Mouse (Mus musculus): ENCODE measurements around the gene Kmt2e. TPM values are rescaled to one million over a fixed set of nuclear protein-coding genes. Genes with fewer than 3 reads are reported as not detected.

Gene Kmt2e
- polyA plus RNA-seq, 1 experiment from 2014 or later = 27.5 TPM

DNA sequence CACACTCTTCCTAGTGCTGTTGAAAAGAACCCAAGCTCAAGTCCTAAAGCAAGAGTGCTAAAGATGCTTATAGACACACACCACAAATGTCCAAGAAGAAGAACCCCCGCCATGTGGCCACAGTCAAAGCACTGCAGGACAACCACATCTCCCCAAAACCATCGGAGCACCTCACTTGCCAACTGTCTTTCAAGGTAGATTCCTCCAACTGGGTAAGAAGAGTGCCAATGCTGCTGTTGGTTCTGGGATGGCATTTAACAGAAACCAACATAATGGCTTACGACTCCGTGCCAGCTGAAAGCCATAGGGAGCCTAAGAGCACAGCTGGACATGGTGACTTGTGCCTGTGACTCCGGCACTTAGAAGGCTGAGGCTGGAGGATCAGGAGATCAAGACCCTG lies 77.2 kb downstream of the Kmt2e start:
- Histone ChIP-seq H3K9ac (replicated peaks) (no peak overlapping the region), H3K27me3 (ENCODE audit: insufficient read depth, low read length) (no peaks in the 10 kb centered on the region), H3K4me1 (ENCODE audit: insufficient read depth) (no peaks in the 10 kb centered on the region), H3K4me2 (ENCODE audit: low read depth, low read length) (no peak overlapping the region), H3K27ac (ENCODE audit: low read depth) (no peak overlapping the region), H3K4me3 (ENCODE audit: low read depth, low read length) (no peak overlapping the region), H3K36me3 (replicated peaks; ENCODE audit: insufficient read depth, low read length) (peaks cover 15% of the 10 kb centered on the region; the same call in 1 of the 2 replicates), H3K9me3 (ENCODE audit: low read length) (no peaks in the 10 kb centered on the region)
- ATAC-seq (no peak), DNase-seq (no peak)
- 86% methylated on average over 5 of the region's 5 CpGs for WGBS (ENCODE audit: insufficient replicate concordance)
- TF ChIP-seq EP300 (IDR thresholded peaks at IDR 0.05; ENCODE audit: low read depth) (no peak), CTCF (IDR thresholded peaks at IDR 0.05; ENCODE audit: low read depth) (no peak)

DNA sequence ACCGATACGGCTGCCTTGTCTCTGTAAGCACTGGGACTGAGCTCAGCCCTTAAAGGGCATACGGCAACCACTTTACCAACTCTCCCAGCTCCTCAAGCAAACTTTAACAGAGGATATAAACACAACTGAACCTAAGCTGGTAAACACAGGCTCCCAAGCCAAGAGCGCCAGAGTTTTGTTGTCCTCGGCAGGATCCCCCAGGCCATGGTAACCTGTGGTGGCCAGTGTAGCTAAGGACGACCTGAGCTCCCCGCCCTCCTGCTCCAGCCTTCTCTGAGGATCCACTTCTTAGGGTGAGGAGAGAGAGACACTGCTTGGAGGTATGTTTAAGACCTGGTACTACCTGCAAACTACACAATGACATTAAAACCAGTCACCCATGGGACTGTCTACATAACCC lies 78.3 kb downstream of the Kmt2e start:
- H3K36me3 ChIP-seq (replicated peaks; ENCODE audit: insufficient read depth, low read length) = peaks cover 12% of the 10 kb centered on the region; the same call in 1 of the 2 replicates
- ATAC-seq = no peak
- 91% methylated on average over 7 of the region's 7 CpGs for WGBS (ENCODE audit: insufficient replicate concordance)

DNA sequence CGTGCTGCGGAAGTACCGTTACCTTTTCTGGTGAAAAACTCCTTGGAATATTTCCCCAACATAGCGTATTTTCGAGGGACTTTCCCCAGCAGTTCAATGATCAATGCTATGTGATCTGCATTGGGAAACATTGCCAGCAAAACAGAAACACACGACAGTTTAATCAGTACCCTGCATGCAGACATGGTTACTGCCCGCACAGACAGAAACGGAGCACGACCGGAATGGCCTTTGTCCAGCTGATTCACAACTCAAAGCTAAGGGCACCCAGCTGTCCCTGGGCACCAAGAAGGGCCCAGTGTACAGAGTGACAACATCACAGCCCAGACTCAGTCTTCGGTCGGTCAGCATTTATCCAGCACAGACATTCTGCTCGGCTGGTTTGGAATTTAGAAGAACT lies 79.2 kb downstream of the Kmt2e start:
- WGBS (ENCODE audit: insufficient replicate concordance) = 81% methylated on average over 13 of the region's 13 CpGs
- DNase-seq (no peak), ATAC-seq (peak; percentile 86)
- H3K4me3 ChIP-seq (ENCODE audit: low read depth, low read length) = no peak overlapping the region
- no peak overlapping the region for H3K4me2 ChIP-seq (ENCODE audit: low read depth, low read length)
- H3K27me3 ChIP-seq (ENCODE audit: insufficient read depth, low read length) = no peaks in the 10 kb centered on the region
- no peaks in the 10 kb centered on the region for H3K4me1 ChIP-seq (ENCODE audit: insufficient read depth)
- H3K9ac ChIP-seq (replicated peaks) = no peak overlapping the region
- H3K36me3 ChIP-seq (replicated peaks; ENCODE audit: insufficient read depth, low read length) = peaks cover 12% of the 10 kb centered on the region; the same call in 1 of the 2 replicates
- H3K27ac ChIP-seq (ENCODE audit: low read depth) = no peak overlapping the region
- no peaks in the 10 kb centered on the region for H3K9me3 ChIP-seq (ENCODE audit: low read length)
- TF ChIP-seq EP300 (IDR thresholded peaks at IDR 0.05; ENCODE audit: low read depth) (no peak), CTCF (IDR thresholded peaks at IDR 0.05; ENCODE audit: low read depth) (no peak)

More for the DNA sequence above, 78.3 kb downstream of the Kmt2e start:
- no peak for TF ChIP-seq CTCF (IDR thresholded peaks at IDR 0.05; ENCODE audit: low read depth)
- no peak for TF ChIP-seq EP300 (IDR thresholded peaks at IDR 0.05; ENCODE audit: low read depth)
- Histone ChIP-seq H3K9me3 (ENCODE audit: low read length) (no peaks in the 10 kb centered on the region), H3K4me2 (ENCODE audit: low read depth, low read length) (no peak overlapping the region), H3K4me3 (ENCODE audit: low read depth, low read length) (no peak overlapping the region), H3K9ac (replicated peaks) (no peak overlapping the region), H3K4me1 (ENCODE audit: insufficient read depth) (no peaks in the 10 kb centered on the region), H3K27ac (ENCODE audit: low read depth) (no peak overlapping the region), H3K27me3 (ENCODE audit: insufficient read depth, low read length) (no peaks in the 10 kb centered on the region)
- DNase-seq = no peak

DNA sequence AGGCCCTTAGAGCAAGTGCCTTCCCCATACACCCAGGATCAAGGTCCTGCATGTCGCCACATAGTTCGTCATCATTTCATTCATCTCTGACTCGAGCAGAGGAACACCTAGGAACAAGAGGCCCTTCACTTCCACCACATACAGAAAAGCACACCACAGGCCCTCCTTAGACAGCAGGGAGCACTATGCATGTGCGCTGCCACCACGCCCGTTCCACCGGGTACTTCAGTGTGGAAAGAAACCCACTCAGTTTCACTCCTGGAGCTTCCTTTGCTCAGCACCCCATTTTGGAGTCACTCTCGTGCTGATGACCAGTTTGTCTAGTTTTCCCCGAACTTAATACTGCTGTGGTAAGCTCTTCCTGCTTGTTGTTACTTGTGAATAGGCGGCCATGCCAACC lies 80.8 kb downstream of the Kmt2e start:
- 84% methylated on average over 10 of the region's 10 CpGs for WGBS (ENCODE audit: insufficient replicate concordance)
- no peak for DNase-seq
- TF ChIP-seq CTCF (IDR thresholded peaks at IDR 0.05; ENCODE audit: low read depth) (no peak), EP300 (IDR thresholded peaks at IDR 0.05; ENCODE audit: low read depth) (no peak)
- Histone ChIP-seq H3K9ac (replicated peaks) (no peak overlapping the region), H3K9me3 (ENCODE audit: low read length) (no peaks in the 10 kb centered on the region), H3K27ac (ENCODE audit: low read depth) (no peak overlapping the region), H3K4me3 (ENCODE audit: low read depth, low read length) (no peak overlapping the region), H3K27me3 (ENCODE audit: insufficient read depth, low read length) (no peaks in the 10 kb centered on the region), H3K36me3 (replicated peaks; ENCODE audit: insufficient read depth, low read length) (peaks cover 14% of the 10 kb centered on the region), H3K4me2 (ENCODE audit: low read depth, low read length) (no peak overlapping the region), H3K4me1 (ENCODE audit: insufficient read depth) (no peaks in the 10 kb centered on the region)
- no peak for ATAC-seq

DNA sequence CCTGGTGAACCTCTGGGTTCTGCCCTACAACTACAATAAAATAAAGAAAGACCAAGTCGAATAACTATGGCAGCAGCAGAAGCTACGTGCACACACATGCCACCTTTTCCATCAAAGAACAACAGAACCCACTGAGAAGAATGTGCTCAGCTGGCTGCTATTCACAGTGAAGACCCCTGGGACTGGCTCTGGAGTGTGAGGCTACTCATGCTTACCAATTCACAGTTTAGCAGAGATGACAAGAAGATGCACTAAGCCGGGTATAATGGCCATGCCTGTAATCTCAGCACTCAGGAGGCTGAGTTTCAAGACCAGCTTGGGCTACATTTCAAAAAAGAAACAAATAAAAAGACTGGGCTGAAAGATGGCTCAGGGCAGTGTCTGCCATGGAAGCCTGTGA lies 82.7 kb downstream of the Kmt2e start:
- Histone ChIP-seq H3K4me2 (ENCODE audit: low read depth, low read length) (no peak overlapping the region), H3K27me3 (ENCODE audit: insufficient read depth, low read length) (no peaks in the 10 kb centered on the region), H3K36me3 (replicated peaks; ENCODE audit: insufficient read depth, low read length) (peaks cover 23% of the 10 kb centered on the region), H3K4me1 (ENCODE audit: insufficient read depth) (no peaks in the 10 kb centered on the region), H3K9me3 (ENCODE audit: low read length) (no peaks in the 10 kb centered on the region), H3K9ac (replicated peaks) (no peak overlapping the region), H3K4me3 (ENCODE audit: low read depth, low read length) (no peak overlapping the region), H3K27ac (ENCODE audit: low read depth) (no peak overlapping the region)
- ATAC-seq (no peak), DNase-seq (no peak)
- 88% methylated on average over 3 of the region's 3 CpGs for WGBS (ENCODE audit: insufficient replicate concordance)
- TF ChIP-seq CTCF (IDR thresholded peaks at IDR 0.05; ENCODE audit: low read depth) (no peak), EP300 (IDR thresholded peaks at IDR 0.05; ENCODE audit: low read depth) (no peak)

DNA sequence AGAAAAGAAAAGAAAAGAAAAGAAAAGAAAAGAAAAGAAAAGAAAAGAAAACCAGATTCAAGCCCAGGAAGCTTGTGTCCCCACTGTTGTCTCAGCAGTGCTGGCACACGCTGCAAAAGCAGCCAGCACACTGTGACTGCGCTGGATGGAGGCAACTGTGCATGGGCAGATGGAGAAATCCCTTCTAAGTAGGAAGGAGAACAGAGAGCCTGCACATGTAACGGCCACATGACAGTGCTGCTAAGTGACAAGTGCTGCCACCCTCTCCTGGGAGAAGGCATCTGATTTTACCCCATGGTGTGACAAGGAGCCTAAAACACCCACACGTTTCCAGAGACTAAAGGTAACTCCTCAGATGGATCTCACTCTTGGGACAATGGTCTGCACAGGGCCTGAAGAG lies 83.6 kb downstream of the Kmt2e start:
- no peak overlapping the region for H3K27ac ChIP-seq (ENCODE audit: low read depth)
- ATAC-seq (no peak), DNase-seq (no peak)
- 77% methylated on average over 4 of the region's 4 CpGs for WGBS (ENCODE audit: insufficient replicate concordance)
- no peaks in the 10 kb centered on the region for H3K9me3 ChIP-seq (ENCODE audit: low read length)
- H3K4me2 ChIP-seq (ENCODE audit: low read depth, low read length) = no peak overlapping the region
- no peak for TF ChIP-seq EP300 (IDR thresholded peaks at IDR 0.05; ENCODE audit: low read depth)
- TF ChIP-seq CTCF (IDR thresholded peaks at IDR 0.05; ENCODE audit: low read depth) = no peak
- H3K36me3 ChIP-seq (replicated peaks; ENCODE audit: insufficient read depth, low read length) = peaks cover 20% of the 10 kb centered on the region
- no peaks in the 10 kb centered on the region for H3K27me3 ChIP-seq (ENCODE audit: insufficient read depth, low read length)
- H3K4me3 ChIP-seq (ENCODE audit: low read depth, low read length) = no peak overlapping the region
- H3K4me1 ChIP-seq (ENCODE audit: insufficient read depth) = no peaks in the 10 kb centered on the region
- H3K9ac ChIP-seq (replicated peaks) = no peak overlapping the region

DNA sequence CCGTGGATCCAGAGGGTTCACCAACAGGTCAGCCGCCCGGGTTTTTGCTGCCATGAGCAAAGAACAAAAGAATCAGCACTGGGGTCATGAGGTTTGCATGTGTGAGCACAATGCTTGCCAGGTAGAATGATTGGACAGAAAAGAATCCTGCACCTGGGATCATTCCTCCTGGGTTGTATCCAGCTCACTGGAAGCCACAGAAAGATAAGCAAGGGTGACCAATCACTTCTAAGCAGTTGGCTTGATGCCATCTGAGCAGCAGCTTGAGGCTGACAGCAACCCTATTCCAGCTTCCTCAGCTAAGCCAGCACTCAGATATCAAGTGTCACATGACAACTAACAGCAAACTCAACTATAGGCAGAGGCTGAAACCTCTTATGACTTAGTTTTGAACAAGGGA lies 84.4 kb downstream of the Kmt2e start:
- no peak overlapping the region for H3K27ac ChIP-seq (ENCODE audit: low read depth)
- DNase-seq (no peak), ATAC-seq (peak; percentile 43)
- no peak overlapping the region for H3K4me3 ChIP-seq (ENCODE audit: low read depth, low read length)
- no peaks in the 10 kb centered on the region for H3K4me1 ChIP-seq (ENCODE audit: insufficient read depth)
- H3K9me3 ChIP-seq (ENCODE audit: low read length) = no peaks in the 10 kb centered on the region
- 73% methylated on average over 3 of the region's 3 CpGs for WGBS (ENCODE audit: insufficient replicate concordance)
- H3K9ac ChIP-seq (replicated peaks) = no peak overlapping the region
- H3K4me2 ChIP-seq (ENCODE audit: low read depth, low read length) = no peak overlapping the region
- no peaks in the 10 kb centered on the region for H3K27me3 ChIP-seq (ENCODE audit: insufficient read depth, low read length)
- H3K36me3 ChIP-seq (replicated peaks; ENCODE audit: insufficient read depth, low read length) = peaks cover 13% of the 10 kb centered on the region
- TF ChIP-seq CTCF (IDR thresholded peaks at IDR 0.05; ENCODE audit: low read depth) = no peak
- TF ChIP-seq EP300 (IDR thresholded peaks at IDR 0.05; ENCODE audit: low read depth) = no peak
